Mouse (Mus musculus) testis, adult 2 months (tissue): ENCODE measurements around the gene Zfp687.

ENCODE experiments used
- CTCF ChIP-seq: fragments of 200-500 bp; IDR thresholded peaks from 2 replicates; pipeline ENCODE4 v1.5.1; 2012; ENCODE audit warnings: low read depth, mild to moderate bottlenecking, inconsistent platforms, low read length, moderate library complexity; ENCODE audit not compliant: control insufficient read depth, insufficient read depth, insufficient replicate concordance
- POLR2A ChIP-seq: fragments of 200-500 bp; IDR thresholded peaks from 2 replicates; pipeline ENCODE4 v1.6.1; 2012; ENCODE audit warnings: low read depth, mild to moderate bottlenecking, inconsistent platforms, low read length, moderate library complexity; ENCODE audit not compliant: control insufficient read depth

- TF ChIP-seq CTCF (no peak), POLR2A (no peak)
Observed at GRCm38 (mm10) chr3:94974026-94974527, 41.2 kb downstream of the Zfp687 start.
